In the genomic region with DNA sequence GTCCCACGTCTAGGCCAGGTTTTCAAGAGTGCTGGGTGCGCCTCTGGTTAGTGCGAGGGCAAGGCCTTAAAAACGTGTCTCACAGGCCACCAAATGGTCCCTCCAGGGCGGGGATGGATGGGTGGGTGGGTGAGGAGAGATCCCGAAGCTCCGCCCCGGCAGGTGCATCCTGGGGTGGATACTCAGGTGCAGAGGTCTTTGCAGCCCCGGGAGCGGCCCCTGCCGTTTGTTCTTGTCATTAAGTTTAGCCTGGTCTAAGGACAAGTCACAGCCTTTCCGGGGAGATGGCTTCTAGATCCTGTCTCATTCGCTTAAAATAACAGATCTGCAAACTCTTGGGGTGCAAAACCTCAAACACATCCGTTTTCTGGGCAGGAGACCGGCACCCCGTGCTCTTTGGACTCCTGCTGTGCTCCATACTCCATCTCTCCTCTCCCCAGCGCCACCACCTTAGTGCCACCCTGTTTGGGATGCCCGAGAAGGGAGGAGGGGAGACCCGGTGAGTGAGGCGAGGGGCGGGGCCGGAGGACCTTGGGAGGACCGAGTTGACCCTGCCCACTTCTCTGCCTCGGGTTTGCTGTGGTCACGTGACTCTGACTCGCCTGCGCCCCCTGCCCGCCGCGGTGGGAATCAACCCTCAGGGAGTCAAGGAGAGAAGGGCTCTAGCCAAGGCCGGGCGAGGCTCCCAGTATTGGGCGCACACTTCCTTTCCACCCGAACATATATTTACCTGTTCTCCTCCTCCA, we compare ENCODE assay signal across 8 mouse cellular contexts. TPM values are rescaled to one million over a fixed set of nuclear protein-coding genes. Genes with fewer than 3 reads are reported as not detected.
A peak's percentile ranks its signal among the peaks of the same experiment; 100 is the strongest.
DNase-seq lines count a peak whose midpoint lies in the region; ATAC-seq and TF ChIP-seq lines count a peak whose summit lies in the region.

No protein-coding gene starts in this region.

- H3K36me3 ChIP-seq in heart, embryonic 12.5 days = no peaks in the 10 kb centered on the region
- H3K36me3 ChIP-seq in kidney, embryonic 15.5 days = no peaks in the 10 kb centered on the region
- H3K36me3 ChIP-seq in spleen, adult 2 months (ENCODE audit: control insufficient read depth, insufficient read depth, low read length) = no peaks in the 10 kb centered on the region

- peaks cover 8% of the 10 kb centered on the region for H3K4me1 ChIP-seq in heart, embryonic 12.5 days (replicated peaks)
- peaks cover 22% of the 10 kb centered on the region for H3K4me1 ChIP-seq in kidney, embryonic 15.5 days
- H3K4me1 ChIP-seq in spleen, adult 2 months (ENCODE audit: control insufficient read depth, insufficient read depth, insufficient read length) = no peaks in the 10 kb centered on the region; the same call in 1 of the 2 replicates

- ATAC-seq in heart, embryonic 12.5 days (ENCODE audit: insufficient number of reproducible peaks, low FRiP score) = peak; percentile 16; the same call in 1 of the 2 replicates
- peak; percentile 63 for ATAC-seq in kidney, embryonic 15.5 days (replicated peaks; ENCODE audit: low FRiP score)

- H3K4me2 ChIP-seq in heart, embryonic 12.5 days = peak overlapping the region; percentile 37; the same call in 1 of the 2 replicates
- H3K4me2 ChIP-seq in kidney, embryonic 15.5 days = peak overlapping the region; percentile 47

- H3K9ac ChIP-seq in heart, embryonic 12.5 days = no peak overlapping the region
- H3K9ac ChIP-seq in kidney, embryonic 15.5 days = no peak overlapping the region

- peak; percentile 21; the same call in 1 of the 2 replicates for TF ChIP-seq CTCF in spleen, adult 2 months (IDR thresholded peaks at IDR 0.05; ENCODE audit: extremely low read depth, insufficient read depth, insufficient read length, insufficient replicate concordance)

- DNase-seq in 416B (ENCODE audit: low read depth) = peak; percentile 95
- peak; percentile 37 to 68 for DNase-seq in adrenal gland, adult 18-20 months (ENCODE audit: low spot score in 2 of 2)
- DNase-seq in embryo, embryonic 9.5 days (ENCODE audit: extremely low spot score) = peak; percentile 98
- DNase-seq in lung, postnatal 10 days = peak; percentile 92
- peak in 1 of 2 experiments; percentile 21 for DNase-seq in spleen, adult 2 months (ENCODE audit: low read depth in 1 of 2, low spot score in 2 of 2)
- DNase-seq in right cerebral cortex, adult 2 months (ENCODE audit: low spot score in 2 of 2) = no peak

- no peaks in the 10 kb centered on the region for H3K9me3 ChIP-seq in heart, embryonic 12.5 days (replicated peaks)
- no peaks in the 10 kb centered on the region for H3K9me3 ChIP-seq in kidney, embryonic 15.5 days (replicated peaks)

- peak overlapping the region; percentile 24 for H3K4me3 ChIP-seq in heart, embryonic 12.5 days
- peak overlapping the region; percentile 24 for H3K4me3 ChIP-seq in kidney, embryonic 15.5 days (replicated peaks)
- no peak overlapping the region for H3K4me3 ChIP-seq in spleen, adult 2 months (ENCODE audit: extremely low read depth, insufficient read depth, insufficient read length)

- no peak overlapping the region for H3K27ac ChIP-seq in heart, embryonic 12.5 days (ENCODE audit: poor library complexity, severe bottlenecking)
- H3K27ac ChIP-seq in kidney, embryonic 15.5 days = no peak overlapping the region
- no peak overlapping the region for H3K27ac ChIP-seq in spleen, adult 2 months (ENCODE audit: insufficient read depth, low read length)

- TF ChIP-seq POLR2A in spleen, adult 2 months (IDR thresholded peaks at IDR 0.05; ENCODE audit: low read depth, low read length) = no peak

- H3K27me3 ChIP-seq in heart, embryonic 12.5 days (replicated peaks) = peaks cover 80% of the 10 kb centered on the region
- peaks cover 98% of the 10 kb centered on the region for H3K27me3 ChIP-seq in kidney, embryonic 15.5 days
- peaks cover 19% of the 10 kb centered on the region for H3K27me3 ChIP-seq in spleen, adult 2 months (ENCODE audit: control insufficient read depth, insufficient read depth, low read length)

- WGBS in heart, embryonic 12.5 days = 5% methylated on average over 33 of the region's 34 CpGs
- WGBS in kidney, embryonic 15.5 days = 3% methylated on average over 34 of the region's 34 CpGs
- WGBS in spleen, adult 2 months = 7% methylated on average over 33 of the region's 34 CpGs

RNA-seq across cellular contexts. Expression of gene Gbx2, which starts 9.2 kb away (rescaled TPM):
- not detected for total RNA-seq in adrenal gland, adult 18-20 months (2021)
- 0.18 TPM in 1 of 2 replicates, not detected in the other for polyA plus RNA-seq in heart, embryonic 12.5 days (2016; fragmentation: Nextera tagmentation; extraction: Ambion mirVana)
- 0.10 TPM in 1 of 2 replicates, not detected in the other for polyA plus RNA-seq in kidney, embryonic 15.5 days (2015; fragmentation: Nextera tagmentation; extraction: Ambion mirVana)
- polyA plus RNA-seq in spleen, adult 2 months (2012; rRNA removed) = 1.5 and 4.4 TPM in 2 replicates

Comparison
In these comparisons a context has a peak if more than half of its experiments do, and no peak if none do; other contexts are left out.
1. DNase-seq: peak in 416B (single experiment), adrenal gland, adult 18-20 months (2 of 2), embryo, embryonic 9.5 days (single experiment) and lung, postnatal 10 days (single experiment); none in right cerebral cortex, adult 2 months (0 of 2).